Mouse (Mus musculus) thymus, postnatal 0 days (tissue): ENCODE data around the gene Gm20458. TPM values are rescaled to one million over a fixed set of nuclear protein-coding genes. Genes with fewer than 3 reads are reported as not detected.

Experiments used
- DNase-seq: peaks from one replicate; pipeline ENCODE4 v3.0.0-alpha.2; 2015; ENCODE audit warnings: low spot score
- polyA plus RNA-seq: library from polyadenylated mRNA; unstranded; fragments of >200 nt; fragmentation: Nextera tagmentation; extraction: Ambion mirVana; gene quantifications from 2 replicates; pipeline ENCODE4 v1.2.1, GENCODE M21; 2015

Gene Gm20458
- 19.4 and 21.5 TPM in 2 replicates for polyA plus RNA-seq

DNA sequence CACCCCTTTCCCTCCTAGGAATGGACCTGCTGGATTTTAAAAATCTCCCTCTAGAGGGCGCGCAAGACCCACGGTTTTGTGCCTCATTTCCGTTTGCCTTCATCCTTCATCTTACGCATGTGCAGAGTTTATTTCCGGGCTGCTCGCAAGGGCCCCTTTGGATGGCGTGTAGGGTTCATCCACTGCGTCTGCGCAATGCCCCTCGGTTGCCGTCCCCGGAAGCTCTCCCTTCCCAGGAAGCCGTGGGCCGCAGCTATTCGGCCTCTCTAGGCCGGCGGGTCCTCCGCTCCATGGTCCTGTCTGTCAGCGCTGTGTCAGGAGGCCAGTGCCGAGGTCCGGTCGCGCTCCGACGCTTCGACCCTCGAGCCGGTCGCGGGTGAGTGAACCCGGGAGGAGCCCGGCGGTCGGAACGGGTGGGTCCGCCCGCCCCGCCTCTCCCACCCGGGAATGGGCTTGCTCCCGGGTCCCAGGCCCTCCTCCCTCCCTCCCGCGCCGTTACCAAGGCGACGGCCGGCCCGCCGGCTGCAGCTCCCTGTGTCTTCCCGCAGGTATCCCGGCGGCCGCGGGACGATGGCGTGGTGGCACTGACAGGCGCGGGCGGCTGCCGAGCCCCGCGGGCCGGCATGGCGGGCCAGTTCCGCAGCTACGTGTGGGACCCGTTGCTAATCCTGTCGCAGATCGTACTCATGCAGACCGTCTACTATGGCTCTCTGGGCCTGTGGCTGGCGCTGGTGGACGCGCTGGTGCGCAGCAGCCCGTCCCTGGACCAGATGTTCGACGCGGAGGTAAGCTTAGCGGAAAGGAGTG lies at the start of gene Gm20458:
Gene Gm20458 (plus strand): TSS at position 223 of the 807 bp plus-strand sequence.
- DNase-seq = peak; percentile 96

- no peak for DNase-seq
These were observed 46.6 kb upstream of the Gm20458 start for GRCm38 (mm10) chr2:164414167-164414566.

DNA sequence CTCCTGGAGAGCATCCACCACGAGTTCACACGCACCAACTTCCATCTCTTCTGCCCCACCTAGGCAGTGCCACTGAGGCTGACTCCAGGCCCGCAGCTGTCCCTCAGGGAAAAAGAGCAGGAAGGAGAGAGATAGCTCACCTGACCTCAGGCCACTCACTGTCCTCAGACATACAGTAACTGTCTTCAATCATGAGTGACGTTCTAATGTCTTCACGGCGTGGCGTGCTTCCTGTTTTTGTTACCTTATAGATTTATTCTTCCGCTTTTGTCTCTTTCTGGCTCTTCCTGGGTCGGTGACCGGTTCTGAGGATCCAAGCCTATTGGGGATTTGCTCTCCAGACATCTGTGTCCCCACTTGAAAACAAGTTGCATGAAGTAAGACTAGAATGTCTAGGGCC lies 46.2 kb upstream of the Gm20458 start:
- DNase-seq = no peak

- no peak for DNase-seq
These were observed 43.6 kb upstream of the Gm20458 start for GRCm38 (mm10) chr2:164417198-164417597.

GRCm38 (mm10) chr2:164418308-164418875 lies 42.4 kb upstream of the Gm20458 start:
- DNase-seq = no peak

- no peak for DNase-seq
These were observed 41.3 kb upstream of the Gm20458 start for GRCm38 (mm10) chr2:164419489-164419888.

GRCm38 (mm10) chr2:164421306-164421705 lies 39.5 kb upstream of the Gm20458 start:
- DNase-seq = no peak

DNA sequence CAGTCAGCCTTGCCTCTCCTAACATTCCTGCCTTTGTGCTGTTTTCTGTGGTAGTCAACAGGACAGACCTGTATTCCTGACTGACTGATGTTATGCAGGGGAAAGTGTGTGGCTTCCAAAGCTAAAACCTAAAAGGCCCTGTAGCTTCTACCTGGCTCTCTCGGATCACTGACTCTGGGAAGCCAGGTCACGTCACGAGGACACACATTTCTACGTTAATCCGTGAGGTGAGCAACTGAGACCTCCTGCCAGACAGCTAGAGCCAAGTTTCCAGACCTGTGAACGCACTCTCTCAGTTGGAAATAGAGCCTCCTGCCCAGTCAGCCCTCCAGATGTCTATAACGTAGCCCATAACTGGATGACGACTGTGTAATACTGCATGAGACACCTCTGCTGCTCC lies 38.8 kb upstream of the Gm20458 start:
- DNase-seq = no peak

DNA sequence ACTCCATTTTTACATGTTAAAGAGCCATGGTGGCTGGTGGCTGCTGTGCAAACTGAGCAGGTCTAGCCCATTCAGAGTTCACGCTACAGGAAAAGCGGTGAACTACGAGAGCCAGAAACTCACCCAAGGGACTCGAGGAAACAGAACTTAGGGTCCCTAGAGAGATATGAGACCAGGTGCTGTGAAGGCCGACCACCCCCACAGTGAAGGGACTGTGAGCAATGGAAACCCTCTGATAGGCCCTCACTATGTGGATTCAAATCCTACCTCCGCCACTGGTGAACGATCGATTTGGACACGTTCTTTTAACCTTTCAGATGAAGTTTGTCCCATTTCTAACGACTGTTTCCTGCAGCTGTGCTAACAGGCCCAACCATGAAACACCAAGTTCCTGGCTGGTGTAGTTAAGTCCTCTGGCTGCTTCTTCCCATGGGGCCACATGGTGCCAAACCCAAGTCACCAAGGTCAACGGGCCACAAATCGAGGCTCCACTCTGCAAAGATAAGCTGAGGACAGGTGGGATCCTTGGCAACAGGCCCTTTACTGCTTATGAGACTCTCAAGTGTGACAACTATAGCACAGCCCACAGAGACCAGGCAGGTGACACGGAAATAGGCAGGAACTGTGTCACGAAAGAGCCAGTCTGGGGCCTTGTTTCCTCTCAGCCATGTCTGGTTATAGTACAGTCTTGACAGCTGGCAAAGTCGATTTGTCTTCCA lies 37.9 kb upstream of the Gm20458 start:
- peak; percentile 9 for DNase-seq

DNA sequence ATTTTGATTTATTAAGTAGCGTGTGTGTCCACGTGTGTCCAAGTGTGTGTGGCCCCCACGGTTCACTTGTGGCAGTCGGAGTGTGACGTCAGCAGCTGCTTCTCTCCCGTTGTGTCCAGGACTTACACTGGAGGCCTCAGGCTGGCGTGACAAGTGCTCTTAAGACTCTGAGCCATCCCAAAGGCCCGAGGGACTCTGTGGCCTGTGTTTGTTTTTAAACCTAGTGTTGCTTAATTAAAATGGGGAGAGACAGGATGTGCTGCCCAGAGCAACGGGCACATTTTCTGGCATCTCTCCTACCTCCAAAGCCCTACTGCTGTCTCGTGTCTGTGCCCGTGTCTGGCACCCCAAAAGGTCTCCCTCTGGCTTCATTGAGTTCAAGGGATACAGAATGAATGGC lies 37.3 kb upstream of the Gm20458 start:
- no peak for DNase-seq

DNA sequence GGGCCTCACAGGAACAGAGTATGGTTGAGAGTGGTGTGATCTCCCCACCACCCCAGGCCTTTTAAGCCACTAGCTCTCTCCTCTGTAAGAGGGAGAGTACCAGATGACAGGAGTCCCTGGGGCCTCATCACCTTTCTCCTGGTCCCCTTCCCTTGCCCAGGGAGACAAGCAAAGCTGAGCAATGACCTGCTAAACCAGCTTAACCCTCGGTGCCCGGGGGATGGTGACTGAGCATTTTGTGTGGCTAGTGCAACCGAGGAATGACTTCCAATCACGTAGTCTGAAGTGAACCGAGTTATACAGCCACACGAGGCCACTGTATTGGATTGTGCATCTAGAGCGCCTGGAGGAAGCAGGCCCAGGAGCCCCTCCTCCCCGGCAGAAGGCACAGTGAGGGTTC lies 36.4 kb upstream of the Gm20458 start:
- DNase-seq = no peak

GRCm38 (mm10) chr2:164425401-164425800 lies 35.4 kb upstream of the Gm20458 start:
- DNase-seq = no peak

- no peak for DNase-seq
These were observed 34.6 kb upstream of the Gm20458 start for GRCm38 (mm10) chr2:164426121-164426520.

GRCm38 (mm10) chr2:164426952-164427351 lies 33.8 kb upstream of the Gm20458 start:
- no peak for DNase-seq

GRCm38 (mm10) chr2:164428451-164428850 lies 32.3 kb upstream of the Gm20458 start:
- no peak for DNase-seq

DNA sequence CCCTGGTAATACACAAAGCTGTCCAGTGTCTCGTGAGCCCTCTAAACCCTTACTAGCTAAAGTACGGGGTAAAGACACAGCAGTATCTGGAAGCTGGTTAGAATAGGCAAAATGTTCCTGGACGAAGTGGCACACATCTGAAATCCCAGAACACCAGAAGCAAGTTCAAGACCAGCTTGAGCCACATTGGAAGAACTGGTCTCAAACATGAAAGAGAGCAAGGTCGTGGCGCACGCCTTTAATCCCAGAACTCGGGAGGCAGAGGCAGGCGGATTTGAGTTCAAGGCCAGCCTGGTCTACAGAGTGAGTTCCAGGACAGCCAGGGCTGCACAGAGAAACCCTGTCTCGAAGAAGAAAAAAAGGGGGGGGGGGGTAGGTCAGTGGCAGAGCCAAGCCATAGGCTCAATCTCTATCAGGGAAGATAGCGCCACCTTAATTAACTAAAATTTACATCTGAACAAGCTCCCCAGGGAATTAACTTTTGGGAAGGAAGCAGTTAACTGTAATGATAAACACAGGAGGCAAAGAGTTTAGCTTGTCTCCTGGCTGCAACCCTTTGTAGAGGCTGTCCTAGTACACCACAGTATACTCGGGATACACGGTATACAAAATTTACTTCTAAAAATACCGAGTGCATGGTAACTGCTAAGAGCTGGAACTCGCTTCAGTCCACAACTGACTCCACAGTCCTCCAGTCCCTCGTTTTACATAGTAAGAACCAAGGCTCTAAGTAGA lies 30.7 kb upstream of the Gm20458 start:
- no peak for DNase-seq

GRCm38 (mm10) chr2:164430697-164431096 lies 30.1 kb upstream of the Gm20458 start:
- DNase-seq = no peak

- DNase-seq = no peak
These were observed 28.9 kb upstream of the Gm20458 start for GRCm38 (mm10) chr2:164431676-164432465.

- no peak for DNase-seq
These were observed 28.1 kb upstream of the Gm20458 start for GRCm38 (mm10) chr2:164432541-164433191.

DNA sequence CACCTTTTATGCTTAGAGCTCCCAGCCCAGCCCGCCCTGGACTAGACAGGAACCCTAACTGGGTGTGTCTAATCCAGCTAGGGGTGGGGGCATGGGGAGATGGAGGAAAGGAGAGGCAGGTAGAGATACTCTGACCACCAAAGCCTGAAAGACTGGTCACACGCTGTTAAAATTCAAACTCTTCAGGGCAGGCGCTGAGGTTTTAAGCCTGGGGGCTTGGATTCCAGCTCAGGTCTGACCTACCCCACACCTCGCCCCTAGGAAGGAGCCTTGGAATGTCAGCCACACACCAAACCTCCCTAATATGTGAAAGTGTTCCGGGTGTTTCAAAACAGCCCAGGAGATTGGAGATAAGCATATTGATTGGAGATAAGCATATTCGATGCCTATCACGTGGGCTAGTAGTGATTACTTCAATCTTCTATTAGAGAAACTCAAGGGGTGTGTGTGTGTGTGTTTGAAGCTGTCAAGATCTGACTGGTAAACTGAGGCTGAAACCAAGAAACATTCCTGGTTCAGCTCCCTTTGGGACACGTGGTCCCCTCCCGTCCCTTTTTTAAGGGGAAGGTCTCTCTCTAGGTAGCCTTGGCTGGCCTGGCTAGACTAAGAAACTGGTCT lies 27.4 kb upstream of the Gm20458 start:
- no peak for DNase-seq
